Mouse (Mus musculus) thymus, adult 2 months (tissue): Measurements from ENCODE around the gene Tomm40l. TPM values are rescaled to one million over a fixed set of nuclear protein-coding genes. Genes with fewer than 3 reads are reported as not detected.

Source experiments
- DNase-seq: peaks from one replicate; pipeline ENCODE4 v3.0.0; 2021
- H3K27ac ChIP-seq: fragments of 200-500 bp; 2 replicates; pipeline ENCODE4 v1.5.1; 2012; ENCODE audit warnings: low read length, control low read depth; ENCODE audit not compliant: control insufficient read depth, insufficient read depth
- H3K27me3 ChIP-seq: fragments of 200-500 bp; 2 replicates; pipeline ENCODE4 v1.6.1; 2012; ENCODE audit warnings: mild to moderate bottlenecking, low read length, moderate library complexity, mixed read lengths; ENCODE audit not compliant: control insufficient read depth, insufficient read depth
- H3K36me3 ChIP-seq: fragments of 200-500 bp; 2 replicates; pipeline ENCODE4 v1.6.1; 2012; ENCODE audit warnings: mild to moderate bottlenecking, low read length, moderate library complexity; ENCODE audit not compliant: control insufficient read depth, insufficient read depth
- H3K4me1 ChIP-seq: fragments of 200-500 bp; replicated peaks from 2 replicates; pipeline ENCODE4 v1.6.1; 2012; ENCODE audit warnings: low read length; ENCODE audit not compliant: control insufficient read depth, insufficient read depth
- H3K4me3 ChIP-seq: fragments of 200-500 bp; 2 replicates; pipeline ENCODE4 v1.5.1; 2012; ENCODE audit warnings: mild to moderate bottlenecking, low read length, control low read depth, moderate library complexity; ENCODE audit not compliant: control insufficient read depth, insufficient read depth
- CTCF ChIP-seq: fragments of 200-500 bp; IDR thresholded peaks from 2 replicates; pipeline ENCODE4 v1.5.1; 2012; ENCODE audit warnings: mild to moderate bottlenecking, control low read depth, low read length, moderate library complexity, borderline replicate concordance; ENCODE audit not compliant: control insufficient read depth, poor library complexity, insufficient read depth; ENCODE audit errors: extremely low read depth
- POLR2A ChIP-seq: fragments of 200-500 bp; IDR thresholded peaks from 2 replicates; pipeline ENCODE4 v1.6.1; 2012; ENCODE audit warnings: mild to moderate bottlenecking, low read length, control low read depth, moderate library complexity; ENCODE audit not compliant: control insufficient read depth, poor library complexity, insufficient read depth; ENCODE audit errors: extremely low read depth
- WGBS: fragments of 180-500 bp; shearing (Covaris S2); methylation state at CpG from one replicate; pipeline ENCODE4 v1.1.7; 2018; 5-methylcytosine and 5-hydroxymethylcytosine counted together
- polyA plus RNA-seq: library from polyadenylated mRNA; depleted of rRNA; stranded (reverse); fragments of >200 nt; gene quantifications from 2 replicates; pipeline ENCODE4 v1.2.3, GENCODE M21; 2012

Gene Tomm40l
- polyA plus RNA-seq, 1 experiment = 34.9 TPM

DNA sequence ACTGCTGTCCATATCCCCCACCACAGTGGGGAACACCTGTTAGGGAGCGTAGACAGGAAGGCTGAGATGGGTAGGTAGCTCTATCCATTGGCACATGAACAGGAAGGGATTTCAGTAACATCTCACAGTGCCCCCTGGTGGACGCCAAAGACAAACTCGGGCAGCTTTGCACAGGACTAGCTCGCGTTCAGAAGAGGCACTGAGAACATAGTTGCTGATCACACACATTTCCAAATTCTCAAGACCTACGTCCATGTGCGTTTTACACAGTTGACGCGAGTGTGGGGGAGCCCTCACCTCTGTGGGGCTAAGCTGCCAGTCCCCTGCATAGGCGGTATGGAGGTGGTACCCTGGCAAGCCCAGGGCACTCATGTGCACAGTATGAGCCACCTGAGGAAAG lies 1.4 kb downstream of the Tomm40l start:
- H3K36me3 ChIP-seq = no peaks in the 10 kb centered on the region
- TF ChIP-seq POLR2A (no peak), CTCF (peak; percentile 65; the same call in 1 of the 2 replicates)
- H3K4me1 ChIP-seq = peaks cover 13% of the 10 kb centered on the region
- DNase-seq = peak; percentile 77
- 18% methylated on average over 10 of the region's 10 CpGs for WGBS
- no peaks in the 10 kb centered on the region for H3K27me3 ChIP-seq
- no peak overlapping the region for H3K4me3 ChIP-seq
- H3K27ac ChIP-seq = no peak overlapping the region

DNA sequence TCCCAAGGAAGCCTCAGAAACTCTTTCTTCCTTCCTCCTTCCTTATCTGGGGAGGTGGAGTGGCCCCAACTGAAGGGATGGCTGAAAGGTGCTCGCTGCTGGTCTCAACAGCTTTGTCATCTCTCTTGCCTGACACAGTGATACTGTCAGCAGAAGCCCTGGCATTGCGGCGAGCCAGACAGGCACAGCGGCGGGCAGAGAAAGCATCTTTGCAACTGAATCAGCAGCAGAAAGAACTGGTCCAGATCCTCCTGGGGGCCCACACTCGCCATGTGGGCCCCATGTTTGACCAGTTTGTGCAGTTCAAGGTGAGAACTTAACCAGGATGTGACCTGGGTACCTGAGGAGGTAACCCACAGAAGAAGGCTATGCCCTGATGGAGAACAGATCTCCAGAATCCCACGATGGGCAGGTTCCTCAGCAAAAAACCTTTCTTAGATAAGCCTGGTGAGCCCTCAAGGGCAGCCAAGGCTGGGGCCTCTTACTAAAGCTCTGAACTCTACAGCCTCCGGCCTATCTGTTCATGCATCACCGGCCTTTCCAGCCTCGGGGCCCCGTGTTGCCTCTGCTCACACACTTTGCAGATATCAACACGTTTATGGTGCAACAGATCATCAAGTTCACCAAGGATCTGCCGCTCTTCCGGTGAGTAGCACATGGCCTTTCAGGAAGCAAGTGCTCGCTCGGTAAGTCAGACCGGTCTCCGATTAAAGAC lies 5.9 kb downstream of the Tomm40l start:
- H3K36me3 ChIP-seq = no peaks in the 10 kb centered on the region
- H3K4me3 ChIP-seq = no peak overlapping the region
- WGBS = 88% methylated on average over 18 of the region's 18 CpGs
- DNase-seq = no peak
- no peak overlapping the region for H3K27ac ChIP-seq
- TF ChIP-seq CTCF (no peak), POLR2A (no peak)
- no peaks in the 10 kb centered on the region for H3K27me3 ChIP-seq
- peaks cover 5% of the 10 kb centered on the region for H3K4me1 ChIP-seq

DNA sequence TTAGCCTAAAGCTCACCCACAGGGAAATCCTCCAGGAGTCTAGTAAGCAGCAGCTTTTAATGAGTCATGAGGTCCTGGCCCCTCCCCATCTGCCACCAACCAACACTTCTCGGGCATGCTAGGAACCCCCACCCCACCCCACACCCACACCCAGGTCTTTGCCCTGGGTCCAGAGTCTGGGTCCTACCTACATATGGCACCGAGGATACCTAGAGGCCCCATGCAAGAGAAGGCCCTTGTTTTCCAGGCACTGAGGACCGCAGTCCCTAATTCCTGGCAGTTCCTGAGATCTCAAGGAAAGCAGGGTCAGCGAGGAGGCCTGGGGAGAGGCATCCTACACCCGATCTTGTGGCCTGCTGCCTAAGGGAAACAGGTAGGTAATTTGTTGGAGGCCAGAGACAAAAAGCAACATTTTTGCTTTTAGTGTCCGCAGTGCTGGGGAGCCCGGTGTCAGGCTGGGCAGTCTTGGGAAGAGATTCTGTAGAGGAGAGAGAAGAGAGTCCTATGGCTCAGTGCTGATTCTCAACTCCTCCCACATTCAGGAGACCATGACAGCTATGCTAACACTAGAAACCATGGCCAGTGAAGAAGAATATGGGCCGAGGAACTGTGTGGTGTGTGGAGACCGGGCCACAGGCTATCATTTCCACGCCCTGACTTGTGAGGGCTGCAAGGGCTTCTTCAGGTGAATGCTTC lies 8.4 kb downstream of the Tomm40l start, which contains the start of gene Nr1i3:
TSS of gene Nr1i3 (plus strand) at position 170 of the 696 bp plus-strand sequence.
- no peak within 1 kb of the TSS for H3K27ac ChIP-seq
- H3K36me3 ChIP-seq = no peaks in the 10 kb centered on the region
- no peak within 1 kb of the TSS for H3K4me3 ChIP-seq
- TF ChIP-seq POLR2A = no peak
- no peak for TF ChIP-seq CTCF
- WGBS = 92% methylated on average over 10 of the region's 10 CpGs
- no peaks in the 10 kb centered on the region for H3K27me3 ChIP-seq
- DNase-seq = no peak
- H3K4me1 ChIP-seq = no peaks in the 10 kb centered on the region

DNA sequence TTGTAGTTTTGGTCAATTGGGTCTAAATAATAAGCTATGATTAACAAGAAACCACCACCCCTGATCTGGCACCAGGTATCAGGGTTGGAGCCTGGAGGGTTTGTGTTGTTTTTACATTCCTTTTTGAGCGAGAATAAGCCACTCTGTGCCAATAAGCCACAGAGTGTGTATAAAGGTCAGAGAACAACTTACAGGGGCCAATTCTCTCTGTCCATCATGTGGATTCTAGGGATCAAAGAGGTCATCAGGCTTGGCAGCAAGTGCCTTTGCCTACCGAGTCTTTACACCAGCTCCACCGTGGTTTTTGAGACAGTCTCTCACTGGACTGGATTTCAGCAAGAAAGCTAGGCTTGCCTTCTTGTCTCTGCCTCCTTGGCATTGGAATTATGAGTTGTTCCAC lies 9.5 kb downstream of the Tomm40l start:
- DNase-seq = no peak
- Histone ChIP-seq H3K36me3 (no peaks in the 10 kb centered on the region), H3K27me3 (no peaks in the 10 kb centered on the region), H3K4me3 (no peak overlapping the region), H3K27ac (no peak overlapping the region), H3K4me1 (no peaks in the 10 kb centered on the region)
- no peak for TF ChIP-seq CTCF
- 84% methylated on average over 3 of the region's 3 CpGs for WGBS

DNA sequence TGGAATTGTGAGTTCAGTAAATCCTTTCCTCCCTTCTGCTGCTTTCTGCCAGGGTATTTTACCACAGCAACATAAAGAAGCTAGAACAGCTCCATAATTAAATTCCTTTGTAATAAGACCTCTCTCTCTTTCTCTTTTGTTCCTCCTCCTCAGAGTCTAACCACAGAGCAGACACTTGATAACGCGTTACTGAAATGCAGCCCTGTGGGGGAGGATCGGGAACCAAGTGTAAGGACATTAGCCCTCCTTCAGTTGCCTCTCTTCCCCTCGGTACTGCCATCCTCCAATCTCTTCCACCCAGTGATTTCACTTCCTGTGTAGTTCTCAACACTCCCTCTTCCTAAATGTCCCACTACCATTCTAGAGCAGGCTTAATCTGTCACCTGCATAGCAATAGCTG lies 12.9 kb downstream of the Tomm40l start:
- 18% methylated on average over 4 of the region's 4 CpGs for WGBS
- TF ChIP-seq CTCF = no peak

DNA sequence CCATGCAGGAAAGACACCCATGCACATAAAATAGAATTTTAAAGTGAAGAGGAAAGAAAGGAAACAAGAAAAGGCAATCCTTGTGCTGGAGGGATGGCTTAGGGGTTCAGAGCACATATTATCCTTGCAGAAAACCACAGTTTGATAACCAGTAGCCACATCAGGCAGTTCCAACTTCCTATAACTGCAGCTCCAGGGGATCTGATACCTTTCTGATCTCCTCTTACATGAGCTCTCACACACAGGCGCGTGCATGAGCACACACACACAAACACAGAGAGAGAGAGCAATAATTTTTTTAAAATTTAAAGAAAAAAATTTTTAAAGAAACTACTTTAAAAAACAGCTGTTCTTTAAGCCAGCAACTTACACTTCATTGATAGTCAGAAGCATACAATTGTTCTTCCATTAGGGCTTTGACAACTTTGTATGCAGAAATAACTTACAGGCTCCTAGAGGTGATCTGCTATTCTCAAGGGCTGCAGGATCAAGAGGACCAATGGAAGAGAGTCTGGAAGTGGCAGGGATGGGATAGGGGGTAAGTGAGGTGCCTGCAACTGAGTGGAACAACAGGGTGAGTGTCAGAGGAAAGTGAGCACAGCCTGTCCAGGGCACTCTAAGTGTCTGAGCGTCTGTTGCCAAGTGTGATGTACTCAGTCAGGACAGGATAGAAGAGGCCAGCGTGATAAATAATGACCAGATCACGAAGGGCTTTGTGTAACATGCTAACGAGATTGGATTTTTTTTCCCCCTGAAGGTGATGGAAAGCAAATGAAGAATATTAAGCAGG lies 16.4 kb downstream of the Tomm40l start:
- DNase-seq = no peak
- Histone ChIP-seq H3K27me3 (no peaks in the 10 kb centered on the region), H3K27ac (no peak overlapping the region), H3K4me1 (no peaks in the 10 kb centered on the region), H3K4me3 (no peak overlapping the region), H3K36me3 (no peaks in the 10 kb centered on the region)
- 60% methylated on average over 6 of the region's 6 CpGs for WGBS
- TF ChIP-seq POLR2A (no peak), CTCF (no peak)

More for the DNA sequence above, 12.9 kb downstream of the Tomm40l start:
- Histone ChIP-seq H3K4me3 (no peak overlapping the region), H3K27me3 (no peaks in the 10 kb centered on the region), H3K36me3 (no peaks in the 10 kb centered on the region), H3K4me1 (no peaks in the 10 kb centered on the region), H3K27ac (no peak overlapping the region)
- no peak for DNase-seq
